Comparison of ENCODE assay signal across 16 mouse cellular contexts in genomic region chr2:81270914-81271313, GRCm38 (mm10).
"Had no signal": no experiment of that assay in that cellular context is flagged by ENCODE, and none has a peak within 500 bp of the region (broad histone marks: within the 10 kb centered on the region; RNA-seq: fewer than 3 reads in every experiment).

No protein-coding gene starts in this region.

- DNase-seq: retina, postnatal 1 day; right cerebral cortex, adult 18-20 months; right cerebral cortex, postnatal 14 days; right cerebral cortex, postnatal 25 days; right cerebral cortex, postnatal 4 days; spleen, adult 18-20 months; thymus, adult 18-20 months; thymus, adult 2 months; thymus, postnatal 14 days; thymus, postnatal 25 days; thymus, postnatal 36 days; thymus, postnatal 4 days had no signal

- H3K4me1 ChIP-seq: neural tube, embryonic 15.5 days; stomach, embryonic 15.5 days had no signal

- H3K9me3 ChIP-seq: neural tube, embryonic 13.5 days; neural tube, embryonic 15.5 days; stomach, embryonic 15.5 days had no signal

- H3K27ac ChIP-seq: neural tube, embryonic 15.5 days; stomach, embryonic 15.5 days; stomach, postnatal 0 days had no signal

- H3K4me2 ChIP-seq: neural tube, embryonic 13.5 days; neural tube, embryonic 15.5 days; stomach, embryonic 15.5 days had no signal

- H3K27me3 ChIP-seq: neural tube, embryonic 13.5 days; neural tube, embryonic 15.5 days; stomach, embryonic 15.5 days had no signal

- H3K9ac ChIP-seq: neural tube, embryonic 13.5 days; neural tube, embryonic 15.5 days; stomach, embryonic 15.5 days had no signal

- H3K4me3 ChIP-seq: neural tube, embryonic 13.5 days; neural tube, embryonic 15.5 days; stomach, embryonic 15.5 days had no signal

- H3K36me3 ChIP-seq: neural tube, embryonic 13.5 days; neural tube, embryonic 15.5 days; stomach, embryonic 15.5 days had no signal
